Mouse (Mus musculus) erythroblast, embryonic 14.5 days (primary cell): ENCODE data around the gene BC037034.

Experiments
- GATA1 ChIP-seq: IDR thresholded peaks from 2 replicates; pipeline ENCODE4 v1.6.1; 2012; ENCODE audit warnings: low read length, inconsistent platforms, mixed read lengths
- TAL1 ChIP-seq: IDR thresholded peaks from 3 replicates; pipeline ENCODE4 v1.6.1; 2012; ENCODE audit warnings: low read length, inconsistent platforms, mixed read lengths

GRCm38 (mm10) chr5:138294158-138294557 is 30.3 kb upstream of the BC037034 start:
- TF ChIP-seq GATA1 (no peak), TAL1 (no peak)
